Mouse (Mus musculus): ENCODE measurements around the gene Aldh8a1.

GRCm38 (mm10) chr10:21427996-21428395, 50.9 kb downstream of the Aldh8a1 start:
- no peak for TF ChIP-seq CTCF (IDR thresholded peaks at IDR 0.05; ENCODE audit: low read depth)
- TF ChIP-seq EP300 (IDR thresholded peaks at IDR 0.05; ENCODE audit: low read depth): no peak
